Mouse (Mus musculus) cerebellum, adult 2 months (tissue): ENCODE data around the gene Ramp1. TPM values are rescaled to one million over a fixed set of nuclear protein-coding genes. Genes with fewer than 3 reads are reported as not detected.

Experiments used
- DNase-seq, 2 experiments: peaks; one replicate each; pipeline ENCODE4 v3.0.0; 2021
- H3K27ac ChIP-seq: fragments of 200-500 bp; 2 replicates; pipeline ENCODE4 v1.5.1; 2012; ENCODE audit warnings: low read length, control low read depth, inconsistent platforms; ENCODE audit not compliant: insufficient read depth
- H3K27me3 ChIP-seq: fragments of 200-500 bp; 2 replicates; pipeline ENCODE4 v1.6.1; 2012; ENCODE audit warnings: inconsistent platforms, mild to moderate bottlenecking, low read length, moderate library complexity; ENCODE audit not compliant: control insufficient read depth, insufficient read depth
- H3K4me1 ChIP-seq: fragments of 200-500 bp; 2 replicates; pipeline ENCODE4 v1.6.1; 2011; ENCODE audit warnings: low read length; ENCODE audit not compliant: control insufficient read depth, insufficient read depth
- H3K4me3 ChIP-seq: fragments of 200-500 bp; replicated peaks from 2 replicates; pipeline ENCODE3; 2011; ENCODE audit warnings: mild to moderate bottlenecking, low read depth, low read length, control low read depth; ENCODE audit not compliant: insufficient read depth
- CTCF ChIP-seq: fragments of 200-500 bp; IDR thresholded peaks from 2 replicates; pipeline ENCODE4 v1.5.1; 2011; ENCODE audit warnings: low read depth, mild to moderate bottlenecking, control low read depth, low read length, moderate library complexity, borderline replicate concordance; ENCODE audit not compliant: insufficient read depth
- POLR2A ChIP-seq: fragments of 200-500 bp; IDR thresholded peaks from 2 replicates; pipeline ENCODE4 v1.6.1; 2011; ENCODE audit warnings: low read length, control low read depth, borderline replicate concordance; ENCODE audit not compliant: insufficient read depth
- WGBS: fragments of 180-500 bp; shearing (Covaris S2); methylation state at CpG from one replicate; pipeline ENCODE4 v1.1.7; 2018; 5-methylcytosine and 5-hydroxymethylcytosine counted together
- polyA plus RNA-seq: library from polyadenylated mRNA; depleted of rRNA; stranded (reverse); fragments of >200 nt; gene quantifications from 2 replicates; pipeline ENCODE4 v1.2.3, GENCODE M21; 2012; rRNA removed

The Ramp1 gene
- 46.3 and 50.7 TPM in 2 replicates for polyA plus RNA-seq

DNA sequence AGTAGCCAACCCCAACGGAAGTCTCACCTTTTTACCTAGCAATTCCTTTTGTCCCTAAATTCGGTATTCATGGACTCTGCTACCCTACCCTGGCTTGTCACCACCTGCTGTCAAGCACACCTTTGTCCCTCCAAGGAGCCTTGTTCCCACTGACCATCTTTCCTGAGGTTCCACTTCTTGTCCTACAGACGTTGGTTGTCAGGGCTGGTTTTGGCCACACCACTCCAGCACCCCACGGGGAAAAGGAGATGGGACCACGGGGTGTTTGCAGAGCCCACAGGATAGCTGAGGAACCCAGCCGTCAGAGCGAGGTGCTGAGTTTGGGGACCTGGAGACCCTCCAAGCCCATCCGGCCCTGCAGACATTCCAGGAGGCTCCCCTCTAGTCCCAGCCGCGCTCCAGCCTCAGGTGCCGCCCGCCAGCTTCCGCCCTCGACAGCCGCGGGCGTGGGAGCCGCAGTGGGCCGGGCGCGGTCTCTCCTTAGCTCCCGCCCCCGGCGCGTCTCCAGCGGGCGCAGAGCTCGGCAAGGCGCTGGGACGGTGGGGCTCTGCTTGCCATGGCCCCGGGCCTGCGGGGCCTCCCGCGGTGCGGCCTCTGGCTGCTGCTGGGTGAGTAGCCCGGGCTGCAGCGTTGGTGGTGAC lies at the start of gene Ramp1:
Ramp1 (plus strand) TSS at position 290 of the 641 bp plus-strand sequence.
- peak within 1 kb of the TSS; percentile 15 for H3K4me3 ChIP-seq
- no peak within 1 kb of the TSS for H3K27ac ChIP-seq
- TF ChIP-seq CTCF (no peak), POLR2A (no peak)
- H3K4me1 ChIP-seq = no peaks in the 10 kb centered on the region
- H3K27me3 ChIP-seq = peaks cover 2% of the 10 kb centered on the region; the same call in 1 of the 2 replicates
- no peak for DNase-seq
- WGBS = 1% methylated on average over 37 of the region's 37 CpGs

GRCm38 (mm10) chr1:91137036-91137435 lies 42.6 kb upstream of the Ramp1 start:
- Histone ChIP-seq H3K4me1 (no peaks in the 10 kb centered on the region), H3K27ac (no peak overlapping the region), H3K4me3 (no peak overlapping the region), H3K27me3 (no peaks in the 10 kb centered on the region)
- TF ChIP-seq POLR2A (no peak), CTCF (no peak)
- 85% methylated on average over 2 of the region's 2 CpGs for WGBS
- DNase-seq = no peak

DNA sequence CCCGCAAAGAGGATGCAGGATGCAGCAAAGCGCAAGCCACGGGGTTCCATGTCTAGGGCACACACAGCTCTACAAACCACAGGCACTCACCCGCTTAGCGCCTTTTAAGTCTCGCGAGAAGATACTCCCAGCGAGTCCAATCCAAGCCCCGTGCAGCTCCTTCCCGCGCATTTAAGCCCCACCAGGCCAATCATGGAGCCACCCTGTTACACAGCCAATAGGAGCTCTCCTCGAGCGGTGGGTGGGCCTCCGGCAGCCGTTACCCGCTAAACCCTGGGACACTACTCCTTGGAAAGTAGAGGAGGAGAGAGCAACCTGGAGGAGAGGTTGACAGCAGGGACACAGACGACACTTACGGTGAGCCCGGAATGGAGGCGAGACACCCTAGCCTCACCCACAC lies 34.8 kb upstream of the Ramp1 start, which contains the start of gene Rbm44:
Rbm44 (plus strand) TSS at position 277 of the 400 bp plus-strand sequence.
- no peaks in the 10 kb centered on the region for H3K27me3 ChIP-seq
- WGBS = 76% methylated on average over 20 of the region's 20 CpGs
- no peak for DNase-seq
- TF ChIP-seq CTCF (no peak), POLR2A (no peak)
- no peaks in the 10 kb centered on the region for H3K4me1 ChIP-seq
- H3K27ac ChIP-seq = no peak within 1 kb of the TSS
- no peak within 1 kb of the TSS for H3K4me3 ChIP-seq

DNA sequence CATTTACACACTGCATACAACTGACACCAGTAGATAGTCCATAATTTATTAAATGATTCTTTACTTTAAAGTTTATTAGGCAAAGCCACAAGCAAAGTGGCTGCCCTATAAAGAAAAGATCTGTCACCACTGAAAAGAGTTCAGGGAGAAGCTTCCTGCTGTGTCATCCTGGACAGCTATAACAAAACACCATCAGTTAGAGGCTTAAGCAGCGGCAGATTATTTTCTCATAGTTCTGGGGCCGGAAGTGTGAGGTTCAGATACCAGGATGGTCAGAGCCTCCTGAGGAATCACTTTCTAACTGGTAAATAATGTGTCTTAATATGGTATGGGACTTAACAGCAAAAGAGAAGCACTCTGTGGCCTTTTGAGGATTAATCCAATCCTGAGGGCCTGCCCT lies 28.1 kb upstream of the Ramp1 start:
- Histone ChIP-seq H3K27ac (no peak overlapping the region), H3K4me1 (no peaks in the 10 kb centered on the region; the same call in 1 of the 2 replicates), H3K4me3 (no peak overlapping the region), H3K27me3 (no peaks in the 10 kb centered on the region)
- WGBS = 76% methylated on average over 2 of the region's 2 CpGs
- TF ChIP-seq POLR2A (no peak), CTCF (no peak)
- DNase-seq = no peak

GRCm38 (mm10) chr1:91166798-91167197 lies 12.8 kb upstream of the Ramp1 start:
- DNase-seq = no peak
- no peak for TF ChIP-seq POLR2A
- no peak for TF ChIP-seq CTCF
- WGBS = 74% methylated on average over 6 of the region's 6 CpGs

DNA sequence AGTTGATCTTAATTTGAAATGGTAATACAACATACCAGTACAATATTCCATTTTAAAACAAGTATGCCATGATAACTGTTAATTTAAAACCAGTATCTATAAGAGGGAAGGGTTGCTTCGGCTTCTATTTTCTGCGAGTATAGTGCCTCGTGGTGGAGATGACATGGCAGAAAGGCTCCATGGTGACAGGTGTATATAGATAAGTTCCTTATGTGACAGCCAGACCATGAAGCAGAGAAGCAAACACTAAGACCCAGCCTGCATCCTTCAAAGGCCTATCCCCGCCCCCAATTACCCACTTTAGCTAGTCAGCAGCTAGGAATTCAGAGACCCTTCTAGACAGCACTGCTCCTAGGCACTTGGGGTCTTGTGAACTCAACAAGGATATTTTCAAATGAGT lies 10.5 kb upstream of the Ramp1 start:
- DNase-seq = no peak
- no peak for TF ChIP-seq POLR2A
- no peak for TF ChIP-seq CTCF
- H3K4me3 ChIP-seq = no peak overlapping the region

More at GRCm38 (mm10) chr1:91166798-91167197, 12.8 kb upstream of the Ramp1 start:
- no peaks in the 10 kb centered on the region for H3K4me1 ChIP-seq
- H3K27me3 ChIP-seq = no peaks in the 10 kb centered on the region
- H3K27ac ChIP-seq = no peak overlapping the region
- H3K4me3 ChIP-seq = no peak overlapping the region

GRCm38 (mm10) chr1:91174796-91175195 lies 4.8 kb upstream of the Ramp1 start:
- no peaks in the 10 kb centered on the region for H3K4me1 ChIP-seq
- 78% methylated on average over 5 of the region's 5 CpGs for WGBS
- DNase-seq = no peak
- peaks cover 2% of the 10 kb centered on the region; the same call in 1 of the 2 replicates for H3K27me3 ChIP-seq
- TF ChIP-seq POLR2A = no peak
- no peak for TF ChIP-seq CTCF
- H3K4me3 ChIP-seq = no peak overlapping the region
- no peak overlapping the region for H3K27ac ChIP-seq

More for the DNA sequence above, 10.5 kb upstream of the Ramp1 start:
- H3K27me3 ChIP-seq = no peaks in the 10 kb centered on the region
- no peak overlapping the region for H3K27ac ChIP-seq
- 79% methylated on average over 4 of the region's 4 CpGs for WGBS
- no peaks in the 10 kb centered on the region for H3K4me1 ChIP-seq

- Histone ChIP-seq H3K4me3 (no peak overlapping the region), H3K27ac (no peak overlapping the region), H3K27me3 (peaks cover 2% of the 10 kb centered on the region; the same call in 1 of the 2 replicates), H3K4me1 (no peaks in the 10 kb centered on the region)
- WGBS = 63% methylated on average over 3 of the region's 3 CpGs
- DNase-seq = no peak
- no peak for TF ChIP-seq POLR2A
- no peak for TF ChIP-seq CTCF
These were observed 3.6 kb upstream of the Ramp1 start for GRCm38 (mm10) chr1:91176026-91176425.
